Mouse (Mus musculus): Measurements from ENCODE around the gene Pdgfra.

- no peak for TF ChIP-seq POLR2A (IDR thresholded peaks at IDR 0.05; ENCODE audit: extremely low read depth, insufficient read depth, low read length)
- no peak for TF ChIP-seq CTCF (IDR thresholded peaks at IDR 0.05; ENCODE audit: low read depth, low read length)
Measured at GRCm38 (mm10) chr5:75149880-75150279, 2.2 kb upstream of the Pdgfra start.

Data from liver, adult 2 months (tissue).